Mouse (Mus musculus) olfactory bulb, adult 2 months (tissue): ENCODE data around the gene Mettl23. TPM values are rescaled to one million over a fixed set of nuclear protein-coding genes. Genes with fewer than 3 reads are reported as not detected.
"Not testable (repeated sequence)": the region's sequence is repeated elsewhere in the genome, so short reads cannot be mapped to it uniquely, and the experiment has no call there.

Experiments
- H3K27ac ChIP-seq: fragments of 200-500 bp; 2 replicates; pipeline ENCODE4 v1.5.1; 2012; ENCODE audit warnings: low read depth, low read length; ENCODE audit not compliant: insufficient read depth
- H3K4me1 ChIP-seq: fragments of 200-500 bp; 2 replicates; pipeline ENCODE4 v1.6.1; 2012; ENCODE audit warnings: low read length; ENCODE audit not compliant: control insufficient read depth, insufficient read depth
- H3K4me3 ChIP-seq: fragments of 200-500 bp; 2 replicates; pipeline ENCODE4 v1.5.1; 2012; ENCODE audit warnings: mild to moderate bottlenecking, low read depth, low read length, moderate library complexity; ENCODE audit not compliant: insufficient read depth
- CTCF ChIP-seq: fragments of 200-500 bp; IDR thresholded peaks from 2 replicates; pipeline ENCODE4 v1.5.1; 2012; ENCODE audit warnings: low read depth, mild to moderate bottlenecking, low read length, moderate library complexity; ENCODE audit not compliant: insufficient read depth
- POLR2A ChIP-seq: fragments of 200-500 bp; IDR thresholded peaks from 2 replicates; pipeline ENCODE4 v1.6.1; 2012; ENCODE audit warnings: mild to moderate bottlenecking, low read depth, low read length, moderate library complexity; ENCODE audit not compliant: insufficient read depth
- WGBS: fragments of 180-500 bp; shearing (Covaris S2); methylation state at CpG from one replicate; pipeline ENCODE4 v1.1.7; 2018; 5-methylcytosine and 5-hydroxymethylcytosine counted together
- polyA plus RNA-seq: library from polyadenylated mRNA; stranded (reverse); fragments of >200 nt; gene quantifications from 2 replicates; pipeline ENCODE4 v1.2.4, GENCODE M21; 2012; ENCODE audit warnings: low replicate concordance; ENCODE audit not compliant: missing spikeins, insufficient read depth, insufficient read length

Gene Mettl23
- polyA plus RNA-seq, 1 experiment, result not detected

DNA sequence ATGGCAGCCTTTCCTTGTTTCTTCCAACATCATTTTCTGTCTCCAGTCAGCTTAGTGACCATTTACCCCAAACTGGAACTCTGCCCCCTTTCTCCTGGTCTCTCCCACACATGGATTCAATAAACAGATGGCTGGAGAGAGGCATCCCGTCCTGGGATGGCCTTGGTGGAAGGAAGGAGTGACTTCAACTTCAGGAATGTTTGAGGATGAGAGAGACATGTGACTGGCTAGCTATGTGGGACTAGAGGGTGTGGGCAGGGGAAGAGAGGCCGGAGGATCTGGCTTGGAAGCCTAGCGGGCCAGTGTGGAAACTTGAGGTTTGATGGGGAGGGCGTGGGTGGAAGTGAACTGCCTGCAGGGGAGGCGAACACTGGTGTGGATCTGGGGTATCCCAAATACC, 26.3 kb upstream of the Mettl23 start:
- Histone ChIP-seq H3K4me3 (no peak overlapping the region), H3K4me1 (peaks cover 33% of the 10 kb centered on the region), H3K27ac (no peak overlapping the region)
- TF ChIP-seq CTCF (no peak), POLR2A (no peak)
- WGBS, result 94% methylated on average over 5 of the region's 5 CpGs

DNA sequence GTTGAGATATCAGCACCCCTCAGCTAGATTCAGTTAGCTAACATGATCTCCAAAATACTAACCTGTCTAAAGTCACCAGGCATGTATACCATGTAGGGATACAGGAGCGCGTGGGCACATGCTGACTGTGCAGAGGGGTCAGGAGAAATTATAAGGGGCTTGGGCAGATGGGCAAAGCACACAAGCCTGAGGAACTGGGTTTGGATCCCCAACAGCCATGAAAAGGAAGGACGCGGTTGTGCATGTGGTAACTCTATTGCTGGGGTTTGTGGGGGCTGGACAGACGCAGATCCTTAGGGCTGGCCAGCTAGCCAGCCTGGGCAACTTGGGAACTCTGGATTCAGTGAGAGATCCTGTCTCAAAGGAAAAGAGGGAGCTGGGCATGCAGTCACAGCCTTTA, 25.5 kb upstream of the Mettl23 start:
- TF ChIP-seq POLR2A, result no peak
- TF ChIP-seq CTCF, result no peak
- Histone ChIP-seq H3K4me1 (peaks cover 34% of the 10 kb centered on the region), H3K27ac (no peak overlapping the region), H3K4me3 (no peak overlapping the region)
- 99% methylated on average over 5 of the region's 5 CpGs for WGBS

DNA sequence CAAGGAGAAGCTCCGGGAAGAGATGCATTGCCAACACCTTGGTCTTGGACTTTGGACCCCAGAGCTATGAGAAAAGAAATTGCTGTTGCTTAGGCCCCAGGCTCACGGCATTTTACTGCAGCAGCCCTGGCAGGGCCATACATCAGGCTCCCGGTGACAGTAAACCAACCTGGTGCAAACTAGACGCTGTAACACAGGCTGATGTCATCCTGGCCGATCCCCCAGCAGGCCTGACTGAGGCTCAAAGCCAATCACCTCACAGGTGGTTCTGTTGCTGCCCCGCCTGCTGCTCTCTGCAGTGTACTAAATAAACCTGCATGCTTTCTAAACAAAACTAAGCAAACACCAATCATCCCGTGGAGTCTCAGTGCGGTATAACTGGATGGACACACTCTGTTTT, 24.4 kb upstream of the Mettl23 start:
- TF ChIP-seq CTCF (no peak), POLR2A (no peak)
- Histone ChIP-seq H3K4me3 (no peak overlapping the region), H3K27ac (no peak overlapping the region), H3K4me1 (peaks cover 25% of the 10 kb centered on the region)
- WGBS, result 83% methylated on average over 8 of the region's 8 CpGs

DNA sequence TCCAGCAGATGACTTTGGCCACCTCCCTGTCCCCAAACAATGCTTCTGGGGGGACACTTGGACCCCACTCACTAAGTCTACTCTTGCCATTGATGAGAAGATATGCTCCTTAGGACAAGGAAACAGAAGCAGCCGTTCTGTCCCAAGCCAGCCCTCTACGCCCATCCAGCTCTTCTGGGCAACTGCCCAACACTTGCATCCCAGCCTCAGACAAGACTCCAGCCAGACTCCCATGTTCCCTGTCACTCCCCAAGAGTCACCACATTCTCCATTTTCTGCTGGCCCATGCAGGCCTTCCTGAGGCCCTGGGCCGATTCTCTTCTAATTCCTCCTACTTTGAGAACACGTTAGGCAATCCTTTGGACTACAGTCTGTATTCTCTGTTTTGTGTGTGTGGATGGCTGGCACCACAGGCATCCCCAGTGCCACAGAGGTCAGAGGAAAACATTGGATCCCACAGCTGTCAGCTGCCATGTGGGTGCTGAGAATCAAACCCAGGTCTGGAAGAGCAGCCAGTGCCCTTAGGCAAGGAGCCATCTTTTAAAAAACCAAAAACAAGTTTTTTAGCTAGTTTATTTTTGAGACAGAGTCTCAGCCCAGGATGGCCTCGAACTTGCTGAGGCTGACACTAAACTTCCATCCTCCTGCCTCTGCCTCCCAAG, 23.0 kb upstream of the Mettl23 start:
- H3K27ac ChIP-seq, result no peak overlapping the region
- TF ChIP-seq POLR2A (no peak), CTCF (no peak)
- H3K4me3 ChIP-seq, result no peak overlapping the region
- peaks cover 13% of the 10 kb centered on the region for H3K4me1 ChIP-seq
- 79% methylated on average over 5 of the region's 5 CpGs for WGBS

DNA sequence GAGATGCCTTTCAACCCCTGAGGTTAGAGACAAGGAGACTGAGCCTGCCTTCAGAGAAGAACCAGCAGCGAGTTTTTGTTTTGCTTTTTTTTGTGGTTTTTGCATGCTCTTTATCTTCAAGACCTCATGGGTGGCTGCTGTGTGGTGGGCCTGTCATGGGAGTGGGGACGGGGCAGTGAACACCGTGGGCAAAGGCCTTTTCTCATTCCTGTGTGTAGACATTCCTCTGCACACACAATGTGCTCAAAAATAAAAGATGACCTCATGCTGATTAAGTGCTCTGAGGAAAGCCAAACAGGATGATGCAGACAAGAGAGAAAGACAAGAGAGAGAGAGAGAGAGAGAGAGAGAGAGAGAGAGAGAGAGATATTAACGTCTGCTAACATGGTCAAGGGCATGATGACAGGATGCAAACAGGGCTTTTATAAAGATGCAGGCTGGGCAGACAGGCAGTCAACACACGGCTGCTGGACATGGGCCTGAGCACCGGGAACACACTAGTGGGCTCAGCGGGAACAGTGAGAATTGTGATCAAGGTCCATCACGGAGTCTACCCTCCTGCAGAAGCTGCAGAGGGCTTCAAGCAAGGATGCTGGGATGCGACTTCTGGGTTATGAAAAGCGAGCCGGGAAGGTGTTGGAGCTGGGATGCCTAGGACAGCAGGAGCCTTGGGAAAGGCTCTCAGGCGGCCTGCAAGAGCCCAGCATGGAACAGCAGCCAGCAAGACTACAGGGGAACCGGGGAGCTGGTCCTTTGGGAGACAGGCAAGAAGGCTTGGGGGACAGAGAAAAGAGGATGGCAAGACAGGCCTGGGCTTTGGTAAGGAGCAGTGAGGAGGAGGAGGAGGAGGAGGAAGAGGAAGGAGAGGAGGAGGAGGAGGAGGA, 21.8 kb upstream of the Mettl23 start:
- no peak for TF ChIP-seq CTCF
- TF ChIP-seq POLR2A, result no peak
- Histone ChIP-seq H3K4me3 (no peak overlapping the region), H3K4me1 (peaks cover 21% of the 10 kb centered on the region), H3K27ac (no peak overlapping the region)
- WGBS, result 70% methylated on average over 13 of the region's 13 CpGs

DNA sequence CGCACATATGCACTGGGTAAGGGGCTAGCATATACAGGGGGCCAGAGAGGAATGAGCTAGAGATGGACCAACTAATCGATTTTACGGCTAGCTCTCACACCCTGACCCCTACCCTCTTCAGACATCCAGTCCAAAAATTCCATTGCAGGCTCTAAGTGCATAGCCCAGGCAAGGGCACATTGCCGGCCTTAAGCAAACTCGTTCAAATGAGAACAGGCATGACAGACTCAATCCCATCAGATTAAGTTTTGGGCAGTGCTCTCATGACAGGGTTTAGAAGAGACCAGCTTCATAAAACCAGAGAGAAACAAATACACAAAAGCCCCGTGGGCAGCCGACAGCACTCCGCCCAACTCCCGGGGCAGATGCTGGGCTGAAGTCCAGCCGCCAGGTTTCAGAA, 20.9 kb upstream of the Mettl23 start:
- no peak overlapping the region for H3K4me3 ChIP-seq
- no peak for TF ChIP-seq POLR2A
- no peak for TF ChIP-seq CTCF
- no peak overlapping the region for H3K27ac ChIP-seq
- peaks cover 29% of the 10 kb centered on the region for H3K4me1 ChIP-seq
- 79% methylated on average over 10 of the region's 10 CpGs for WGBS

DNA sequence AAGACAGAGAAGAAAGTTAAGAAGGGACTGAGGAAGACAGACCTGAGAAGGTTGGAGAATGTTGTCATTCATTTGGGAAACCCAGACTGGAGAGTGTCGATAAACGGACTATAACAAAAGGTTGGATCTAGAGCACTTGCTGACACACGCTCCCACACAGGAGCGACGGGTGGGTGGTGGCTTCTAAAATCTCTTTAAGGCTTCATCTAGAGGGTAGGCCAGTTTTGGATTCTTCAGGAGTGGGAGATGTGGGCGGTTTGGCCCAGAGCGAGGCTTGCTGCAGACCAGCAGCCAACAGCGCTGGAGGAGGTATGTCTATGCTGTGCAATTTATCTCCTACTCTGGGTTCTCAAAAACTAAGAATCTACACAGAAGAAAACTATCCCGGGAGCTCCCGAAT, 20.5 kb upstream of the Mettl23 start:
- Histone ChIP-seq H3K4me3 (no peak overlapping the region), H3K4me1 (peaks cover 33% of the 10 kb centered on the region), H3K27ac (no peak overlapping the region)
- 91% methylated on average over 10 of the region's 10 CpGs for WGBS
- TF ChIP-seq CTCF (no peak), POLR2A (no peak)

DNA sequence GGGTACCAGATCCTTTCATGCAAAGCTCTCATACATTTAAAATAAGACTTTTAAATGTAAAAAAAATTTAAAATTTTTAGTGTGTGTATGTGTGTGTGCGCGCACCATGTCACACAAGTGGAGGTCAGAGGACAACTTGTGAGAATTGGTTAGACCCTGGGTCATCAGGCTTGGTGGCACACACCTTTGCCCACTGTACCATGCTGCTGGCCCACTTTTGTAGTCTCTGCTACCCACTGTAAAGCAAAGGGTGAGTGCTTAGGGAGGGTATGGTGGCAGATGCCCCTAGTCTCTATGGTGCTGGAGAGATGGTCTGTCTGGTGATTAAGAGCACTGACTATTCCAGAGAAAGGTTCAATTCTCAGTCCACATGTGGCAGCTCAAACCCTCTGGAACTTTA, 19.8 kb upstream of the Mettl23 start:
- H3K4me3 ChIP-seq, result no peak overlapping the region
- TF ChIP-seq POLR2A, result no peak
- no peak for TF ChIP-seq CTCF
- peaks cover 39% of the 10 kb centered on the region for H3K4me1 ChIP-seq
- H3K27ac ChIP-seq, result no peak overlapping the region
- 98% methylated on average over 2 of the region's 2 CpGs for WGBS

DNA sequence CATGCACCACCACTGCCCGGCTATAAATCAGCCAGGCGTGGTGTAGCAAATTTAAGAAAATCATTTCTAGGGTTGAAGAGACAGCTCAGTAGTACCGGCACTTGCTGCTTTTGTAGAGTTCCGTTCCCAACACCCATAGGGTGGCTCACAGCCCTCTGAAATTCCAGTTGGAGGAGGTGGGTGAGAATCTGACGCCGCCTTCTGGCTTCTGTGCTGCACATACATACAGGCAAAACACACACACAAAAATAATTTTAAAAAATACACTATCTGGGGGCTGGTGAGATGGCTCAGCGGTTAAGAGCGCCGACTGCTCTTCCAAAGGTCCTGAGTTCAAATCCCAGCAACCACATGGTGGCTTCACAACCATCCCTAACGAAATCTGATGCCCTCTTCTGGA, 19.2 kb upstream of the Mettl23 start:
- WGBS, result 98% methylated on average over 10 of the region's 10 CpGs
- peaks cover 40% of the 10 kb centered on the region for H3K4me1 ChIP-seq
- not testable (repeated sequence) for H3K27ac ChIP-seq, H3K4me3 ChIP-seq
